Mouse (Mus musculus) neural tube, embryonic 14.5 days (tissue): ENCODE results near the gene Ankrd16. TPM values are rescaled to one million over a fixed set of nuclear protein-coding genes. Genes with fewer than 3 reads are reported as not detected.

ENCODE experiments used
- ATAC-seq: fragments of 200-750 bp; cut with Nextera tagmentation; 2 replicates; pipeline ENCODE4 v1.8.0; 2017; ENCODE audit warnings: low read depth, mild to moderate bottlenecking, moderate TSS enrichment, moderate library complexity
- H3K27ac ChIP-seq: fragments of 300-500 bp; sonication (generic); 2 replicates; pipeline ENCODE4 v1.5.1; 2014; ENCODE audit warnings: low read depth, mild to moderate bottlenecking, control low read depth, low read length, moderate library complexity, mixed read lengths
- H3K27me3 ChIP-seq: fragments of 300-500 bp; sonication (generic); 2 replicates; pipeline ENCODE4 v1.6.1; 2014; ENCODE audit warnings: low read length; ENCODE audit not compliant: control insufficient read depth, insufficient read depth
- H3K36me3 ChIP-seq: fragments of 300-500 bp; sonication (generic); 2 replicates; pipeline ENCODE4 v1.6.1; 2014; ENCODE audit warnings: low read length, mixed read lengths; ENCODE audit not compliant: control insufficient read depth, insufficient read depth
- H3K4me1 ChIP-seq: fragments of 300-500 bp; sonication (generic); 2 replicates; pipeline ENCODE4 v1.6.1; 2014; ENCODE audit warnings: low read length; ENCODE audit not compliant: control insufficient read depth, insufficient read depth
- H3K4me2 ChIP-seq: fragments of 300-500 bp; sonication (generic); 2 replicates; pipeline ENCODE4 v1.6.1; 2014; ENCODE audit warnings: mild to moderate bottlenecking, low read depth, low read length, control low read depth
- H3K4me3 ChIP-seq: fragments of 300-500 bp; sonication (generic); 2 replicates; pipeline ENCODE4 v1.5.1; 2014; ENCODE audit warnings: low read depth, low read length, control low read depth, mixed read lengths
- H3K9ac ChIP-seq: fragments of 300-500 bp; sonication (generic); replicated peaks from 2 replicates; pipeline ENCODE4 v1.6.1; 2014; ENCODE audit warnings: low read depth, mild to moderate bottlenecking, control low read depth, low read length, mixed read lengths
- H3K9me3 ChIP-seq: fragments of 300-500 bp; sonication (generic); 2 replicates; pipeline ENCODE4 v1.6.1; 2016; ENCODE audit warnings: low read length; ENCODE audit not compliant: control insufficient read depth
- WGBS: fragments of 180-500 bp; shearing (Covaris S2); extraction: QIAGEN DNeasy Blood & Tissue Kit; methylation state at CpG from one replicate; pipeline ENCODE4 v1.1.7; 2014; 5-methylcytosine and 5-hydroxymethylcytosine counted together
- polyA plus RNA-seq: library from polyadenylated mRNA; unstranded; fragments of >200 nt; fragmentation: Nextera tagmentation; extraction: Ambion mirVana; gene quantifications from 2 replicates; pipeline ENCODE4 v1.2.1, GENCODE M21; 2014

Gene Ankrd16
- polyA plus RNA-seq: 39.3 and 39.4 TPM in 2 replicates

DNA sequence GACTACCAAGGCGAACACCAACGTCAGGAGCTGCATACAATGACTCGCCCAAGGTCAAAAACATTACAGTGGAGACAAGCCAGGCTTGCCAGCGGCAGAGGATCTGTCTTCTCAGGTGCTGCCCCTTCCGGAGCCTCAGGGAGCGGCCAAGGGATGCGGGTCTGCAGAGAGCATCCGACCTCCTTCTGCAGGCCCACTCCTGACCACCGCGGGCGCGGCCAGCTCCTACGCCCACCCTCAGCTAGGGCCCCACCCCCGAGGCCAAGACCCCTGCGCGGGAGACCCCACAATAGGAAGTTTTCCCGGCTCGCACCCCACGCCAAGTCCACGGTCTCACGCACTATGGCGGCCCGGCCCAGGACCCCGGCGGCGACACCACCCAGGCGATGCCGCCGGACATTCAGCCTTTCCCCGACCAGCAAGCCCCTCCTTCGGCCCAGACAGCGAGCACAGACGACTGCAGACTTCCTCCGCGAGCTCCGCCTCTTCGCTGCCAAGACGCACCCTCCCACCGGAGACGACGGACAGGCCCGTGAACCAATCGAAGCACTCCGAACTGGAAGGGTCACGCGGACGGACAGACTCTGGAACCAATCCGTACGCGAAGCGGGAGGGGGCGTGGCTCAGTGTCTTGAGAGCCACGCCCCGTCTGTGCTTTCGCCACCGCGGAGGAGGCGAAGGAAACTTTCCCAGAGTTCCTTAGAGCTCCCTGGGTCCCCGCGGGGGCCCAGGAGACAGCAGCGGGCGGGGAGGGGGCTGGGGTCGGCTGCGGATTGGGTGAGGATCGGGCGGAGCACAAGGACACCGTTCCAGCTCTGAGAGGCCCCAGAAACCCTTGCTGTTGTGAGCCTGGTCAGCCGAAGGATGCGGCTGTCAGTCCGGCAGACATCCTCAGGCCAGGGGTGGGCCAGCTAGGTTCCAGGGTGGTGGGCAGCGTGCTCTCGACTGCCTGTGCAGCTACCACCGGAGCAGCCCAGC lies at the start of gene Ankrd16, which contains the start of gene Fbh1:
Gene Ankrd16, plus strand, starts transcription at position 786 of the 978 bp plus-strand sequence.
Gene Fbh1, minus strand, starts transcription at position 492 of the 978 bp plus-strand sequence.
- Histone ChIP-seq H3K4me2 (peak within 1 kb of the TSS; percentile 88), H3K27ac (peak within 1 kb of the TSS; percentile 92), H3K4me3 (peak within 1 kb of the TSS; percentile 88), H3K36me3 (peaks cover 6% of the 10 kb centered on the region; the same call in 1 of the 2 replicates), H3K27me3 (no peaks in the 10 kb centered on the region), H3K9me3 (no peaks in the 10 kb centered on the region), H3K4me1 (peaks cover 18% of the 10 kb centered on the region), H3K9ac (peak within 1 kb of the TSS; percentile 84)
- ATAC-seq: peak; percentile 96
- under 1% methylated on average over 73 of the region's 73 CpGs for WGBS

GRCm38 (mm10) chr2:11729091-11729490 lies 48.6 kb upstream of the Ankrd16 start:
- ATAC-seq: no peak

GRCm38 (mm10) chr2:11732978-11733377 lies 44.7 kb upstream of the Ankrd16 start:
- 71% methylated on average over 5 of the region's 5 CpGs for whole genome bisulfite sequencing
- Histone ChIP-seq H3K9ac (no peak overlapping the region), H3K27ac (no peak overlapping the region), H3K36me3 (no peaks in the 10 kb centered on the region), H3K9me3 (no peaks in the 10 kb centered on the region), H3K27me3 (no peaks in the 10 kb centered on the region), H3K4me2 (no peak overlapping the region), H3K4me1 (no peaks in the 10 kb centered on the region), H3K4me3 (no peak overlapping the region)
- ATAC-seq: 0 out of 2 replicates have a peak, but pooled peaks have one; percentile 31

More at GRCm38 (mm10) chr2:11729091-11729490, 48.6 kb upstream of the Ankrd16 start:
- H3K4me3 ChIP-seq: no peak overlapping the region
- H3K4me2 ChIP-seq: no peak overlapping the region
- H3K9ac ChIP-seq: no peak overlapping the region
- no peaks in the 10 kb centered on the region for H3K36me3 ChIP-seq
- no peaks in the 10 kb centered on the region for H3K4me1 ChIP-seq
- H3K27me3 ChIP-seq: no peaks in the 10 kb centered on the region
- no peaks in the 10 kb centered on the region for H3K9me3 ChIP-seq
- H3K27ac ChIP-seq: no peak overlapping the region
- WGBS: 63% methylated on average over 3 of the region's 3 CpGs

GRCm38 (mm10) chr2:11735853-11736252 lies 41.8 kb upstream of the Ankrd16 start:
- Histone ChIP-seq H3K27ac (no peak overlapping the region), H3K9ac (no peak overlapping the region), H3K36me3 (peaks cover 4% of the 10 kb centered on the region), H3K9me3 (no peaks in the 10 kb centered on the region), H3K4me1 (no peaks in the 10 kb centered on the region), H3K4me3 (no peak overlapping the region), H3K27me3 (no peaks in the 10 kb centered on the region), H3K4me2 (no peak overlapping the region)
- ATAC-seq: no peak
- WGBS: 86% methylated on average over 6 of the region's 6 CpGs

DNA sequence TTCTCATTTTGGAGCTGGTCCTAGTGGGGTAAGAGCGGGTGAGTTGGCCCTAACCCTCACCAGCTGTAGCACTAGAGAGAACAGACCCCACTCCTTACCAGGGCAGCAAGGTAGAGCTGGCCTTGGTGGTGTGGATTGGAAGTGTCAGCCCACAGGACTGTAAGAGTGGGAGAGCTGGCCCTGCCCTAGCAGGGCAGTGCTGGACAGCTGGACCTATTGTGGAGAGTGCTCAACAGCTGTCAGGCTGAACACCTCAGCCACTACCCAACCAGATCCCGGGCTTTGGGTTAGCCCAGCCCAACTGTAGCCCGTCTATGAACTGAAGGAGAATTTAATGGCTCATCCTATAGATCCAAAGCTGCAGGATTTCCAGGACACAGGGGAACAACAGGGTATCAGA lies 38.9 kb upstream of the Ankrd16 start:
- H3K36me3 ChIP-seq: peaks cover 33% of the 10 kb centered on the region
- no peak overlapping the region for H3K27ac ChIP-seq
- H3K4me2 ChIP-seq: no peak overlapping the region
- H3K9ac ChIP-seq: no peak overlapping the region
- ATAC-seq: peak; percentile 48; the same call in 1 of the 2 replicates
- 88% methylated on average over 3 of the region's 3 CpGs for WGBS
- no peak overlapping the region for H3K4me3 ChIP-seq
- H3K9me3 ChIP-seq: no peaks in the 10 kb centered on the region
- no peaks in the 10 kb centered on the region for H3K4me1 ChIP-seq
- H3K27me3 ChIP-seq: no peaks in the 10 kb centered on the region

- Histone ChIP-seq H3K27ac (no peak overlapping the region), H3K9ac (no peak overlapping the region), H3K27me3 (no peaks in the 10 kb centered on the region), H3K36me3 (peaks cover 36% of the 10 kb centered on the region), H3K4me1 (no peaks in the 10 kb centered on the region), H3K4me3 (no peak overlapping the region), H3K4me2 (no peak overlapping the region), H3K9me3 (no peaks in the 10 kb centered on the region)
- WGBS: 94% methylated on average over 4 of the region's 4 CpGs
- ATAC-seq: no peak
Observed at GRCm38 (mm10) chr2:11739516-11740051, 38.1 kb upstream of the Ankrd16 start.

DNA sequence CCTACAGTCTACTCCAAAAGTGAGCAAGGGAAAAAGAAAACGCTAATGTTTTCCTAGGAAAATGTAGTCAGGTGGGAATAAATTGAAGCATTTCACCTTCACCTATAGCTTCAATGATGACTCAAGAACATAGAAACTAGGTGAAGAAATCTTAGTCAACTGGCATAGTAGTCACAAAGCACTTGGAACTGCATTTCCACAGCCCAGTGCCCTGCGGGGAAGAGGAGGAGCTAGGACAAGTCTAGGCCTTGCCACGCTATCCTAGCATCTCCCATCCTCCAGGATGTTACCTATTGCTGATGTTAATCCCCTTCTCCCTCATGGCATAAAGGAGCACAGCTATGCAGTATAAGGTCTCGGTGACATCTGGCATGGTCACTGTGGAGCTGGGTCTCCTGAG lies 15.1 kb upstream of the Ankrd16 start:
- Histone ChIP-seq H3K36me3 (peaks cover 91% of the 10 kb centered on the region), H3K4me1 (no peaks in the 10 kb centered on the region), H3K27ac (no peak overlapping the region), H3K4me2 (no peak overlapping the region), H3K4me3 (no peak overlapping the region), H3K9me3 (no peaks in the 10 kb centered on the region), H3K27me3 (no peaks in the 10 kb centered on the region), H3K9ac (no peak overlapping the region)
- WGBS: 95% methylated on average over 4 of the region's 4 CpGs
- ATAC-seq: no peak

- Histone ChIP-seq H3K27me3 (no peaks in the 10 kb centered on the region), H3K4me3 (no peak overlapping the region), H3K4me2 (no peak overlapping the region), H3K36me3 (peaks cover 64% of the 10 kb centered on the region), H3K9me3 (no peaks in the 10 kb centered on the region), H3K9ac (no peak overlapping the region), H3K4me1 (no peaks in the 10 kb centered on the region), H3K27ac (no peak overlapping the region)
- WGBS: 78% methylated on average over 4 of the region's 4 CpGs
- no peak; the same call in 1 of the 2 replicates for ATAC-seq
Observed at GRCm38 (mm10) chr2:11765694-11766093, 12.0 kb upstream of the Ankrd16 start.
